Mouse (Mus musculus) liver, adult 2 months (tissue): Measurements from ENCODE around the gene Hic2. TPM values are rescaled to one million over a fixed set of nuclear protein-coding genes. Genes with fewer than 3 reads are reported as not detected.

Experiments
- DNase-seq: peaks from one replicate; pipeline ENCODE4 v3.0.0-alpha.2; 2011; ENCODE audit warnings: low read depth, low spot score; ENCODE audit errors: extremely low read depth
- H3K27ac ChIP-seq: fragments of 200-500 bp; replicated peaks from 2 replicates; pipeline ENCODE4 v1.5.1; 2012; ENCODE audit warnings: low read depth, mild to moderate bottlenecking, control low read depth, inconsistent platforms, low read length; ENCODE audit not compliant: insufficient read depth
- H3K27me3 ChIP-seq: fragments of 200-500 bp; 2 replicates; pipeline ENCODE4 v1.6.1; 2012; ENCODE audit warnings: mild to moderate bottlenecking, moderate library complexity, low read length, inconsistent platforms; ENCODE audit not compliant: control insufficient read depth, insufficient read depth
- H3K36me3 ChIP-seq: fragments of 200-500 bp; 2 replicates; pipeline ENCODE4 v1.6.1; 2012; ENCODE audit warnings: low read length, inconsistent platforms; ENCODE audit not compliant: control insufficient read depth, insufficient read depth
- H3K4me1 ChIP-seq: fragments of 200-500 bp; 2 replicates; pipeline ENCODE4 v1.6.1; 2011; ENCODE audit warnings: low read length; ENCODE audit not compliant: control insufficient read depth, insufficient read depth
- H3K4me3 ChIP-seq: fragments of 200-500 bp; 2 replicates; pipeline ENCODE4 v1.5.1; 2011; ENCODE audit warnings: low read depth, mild to moderate bottlenecking, control low read depth, low read length, moderate library complexity; ENCODE audit not compliant: insufficient read depth
- H3K79me2 ChIP-seq: fragments of 200-500 bp; 2 replicates; pipeline ENCODE4 v1.6.1; 2012; ENCODE audit warnings: inconsistent platforms, mild to moderate bottlenecking, low read length, moderate library complexity; ENCODE audit not compliant: control insufficient read depth, insufficient read depth
- H3K9ac ChIP-seq: fragments of 200-500 bp; 2 replicates; pipeline ENCODE4 v1.6.1; 2012; ENCODE audit warnings: low read depth, mild to moderate bottlenecking, control low read depth, inconsistent platforms, low read length
- CTCF ChIP-seq: fragments of 200-500 bp; IDR thresholded peaks from 2 replicates; pipeline ENCODE4 v1.5.1; 2011; ENCODE audit warnings: low read depth, low read length, control low read depth
- POLR2A ChIP-seq: fragments of 200-500 bp; IDR thresholded peaks from 2 replicates; pipeline ENCODE4 v1.6.1; 2011; ENCODE audit warnings: low read length, control low read depth; ENCODE audit not compliant: insufficient read depth; ENCODE audit errors: extremely low read depth
- WGBS: fragments of 180-500 bp; shearing (Covaris S2); methylation state at CpG from one replicate; pipeline ENCODE4 v1.1.7; 2018; 5-methylcytosine and 5-hydroxymethylcytosine counted together
- polyA plus RNA-seq: library from polyadenylated mRNA; depleted of rRNA; stranded (reverse); fragments of >200 nt; gene quantifications from 2 replicates; pipeline ENCODE4 v1.2.3, GENCODE M21; 2012; rRNA removed
- total RNA-seq: library from RNA; depleted of rRNA; stranded (reverse); fragments of >200 nt; gene quantifications from 2 replicates; pipeline ENCODE4 v1.2.3, GENCODE M21; 2014; rRNA removed

Hic2 gene
- total RNA-seq (0.83 and 1.2 TPM in 2 replicates), polyA plus RNA-seq (0.87 and 1.1 TPM in 2 replicates)

- H3K4me3 ChIP-seq = peak within 1 kb of the TSS; percentile 88
- H3K9ac ChIP-seq = peak within 1 kb of the TSS; percentile 96
- H3K36me3 ChIP-seq = no peaks in the 10 kb centered on the region
- TF ChIP-seq CTCF (no peak), POLR2A (0 out of 2 replicates have a peak, but pooled peaks have one; percentile 57)
- peak; percentile 81 for DNase-seq
- H3K4me1 ChIP-seq = peaks cover 15% of the 10 kb centered on the region
- 3% methylated on average over 59 of the region's 59 CpGs for WGBS
- H3K27ac ChIP-seq = peak within 1 kb of the TSS; percentile 72
- peaks cover 13% of the 10 kb centered on the region for H3K79me2 ChIP-seq
- no peaks in the 10 kb centered on the region for H3K27me3 ChIP-seq
These were observed at the start of gene Hic2 for GRCm38 (mm10) chr16:17232794-17233701. Hic2 (plus strand) TSS chr16:17233572.

DNA sequence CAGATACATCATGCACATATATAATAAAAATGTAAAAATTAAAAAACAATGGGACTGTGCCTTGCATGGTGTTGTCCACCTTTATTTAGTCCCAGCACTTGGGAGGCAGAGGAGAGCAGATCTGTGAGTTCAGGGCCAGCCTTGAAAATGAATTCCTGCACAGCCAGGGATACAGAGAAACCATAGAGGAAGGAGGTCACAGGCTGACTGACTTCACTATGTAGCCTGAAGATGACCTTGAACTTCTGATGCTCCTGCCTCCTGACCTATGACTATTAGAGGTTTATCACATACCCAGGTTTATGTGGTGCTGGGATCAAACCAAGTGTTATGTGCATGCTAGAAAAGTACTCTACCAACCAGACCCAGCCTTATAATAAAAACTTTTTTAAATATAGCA is 47.9 kb upstream of the Hic2 start:
- Histone ChIP-seq H3K27me3 (no peaks in the 10 kb centered on the region), H3K9ac (no peak overlapping the region), H3K27ac (no peak overlapping the region), H3K79me2 (peaks cover 28% of the 10 kb centered on the region), H3K36me3 (no peaks in the 10 kb centered on the region), H3K4me1 (peaks cover 14% of the 10 kb centered on the region; the same call in 1 of the 2 replicates), H3K4me3 (no peak overlapping the region)
- TF ChIP-seq CTCF = no peak
- TF ChIP-seq POLR2A = no peak
- peak; percentile 40 for DNase-seq

- Histone ChIP-seq H3K9ac (no peak overlapping the region), H3K27me3 (no peaks in the 10 kb centered on the region), H3K4me3 (no peak overlapping the region), H3K79me2 (peaks cover 44% of the 10 kb centered on the region), H3K27ac (no peak overlapping the region), H3K4me1 (peaks cover 3% of the 10 kb centered on the region), H3K36me3 (no peaks in the 10 kb centered on the region)
- WGBS = 80% methylated on average over 4 of the region's 4 CpGs
- no peak for DNase-seq
- TF ChIP-seq POLR2A (no peak), CTCF (no peak)
These were observed 39.5 kb upstream of the Hic2 start for GRCm38 (mm10) chr16:17193823-17194222.

DNA sequence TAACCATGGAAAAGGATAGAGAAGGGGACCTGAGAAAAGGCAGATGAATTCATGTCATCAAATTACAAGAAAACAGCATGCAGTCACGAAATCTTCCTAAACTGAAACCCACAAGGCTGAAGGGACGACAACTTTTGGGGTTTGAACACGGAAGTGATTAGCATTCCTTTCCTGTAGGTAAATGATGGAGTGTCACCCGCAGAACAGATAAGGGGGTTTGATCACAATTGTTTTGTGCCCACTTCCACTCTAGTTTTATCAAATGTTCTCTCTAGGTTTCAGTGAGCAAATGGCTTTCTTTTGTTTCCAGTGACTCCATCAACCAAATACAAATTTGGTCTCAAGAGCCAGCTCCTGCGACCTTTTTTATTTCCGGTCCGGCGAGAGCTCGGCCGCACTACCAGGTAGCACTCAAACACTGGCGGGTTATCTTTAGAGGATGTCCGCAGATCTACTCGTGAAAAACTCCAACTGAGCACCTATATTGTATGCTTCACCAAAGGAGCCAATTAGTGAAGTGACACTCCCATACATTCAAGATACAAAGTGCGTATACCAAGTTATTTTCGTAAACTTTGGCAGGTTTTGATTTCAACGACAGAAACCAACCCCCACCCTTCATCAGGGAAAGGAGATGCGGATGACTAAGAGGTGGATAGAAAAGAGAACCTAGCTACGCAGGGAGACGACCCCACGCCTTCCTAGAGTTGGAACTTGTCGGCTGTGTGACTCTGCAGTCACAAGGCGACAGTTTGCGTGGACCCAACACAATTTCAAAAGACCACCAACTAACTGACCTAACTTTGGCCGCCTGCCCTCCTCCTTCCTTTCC is 33.0 kb upstream of the Hic2 start:
- Histone ChIP-seq H3K27me3 (no peaks in the 10 kb centered on the region), H3K4me3 (peak overlapping the region; percentile 88), H3K4me1 (peaks cover 7% of the 10 kb centered on the region), H3K27ac (peak overlapping the region; percentile 54), H3K36me3 (no peaks in the 10 kb centered on the region), H3K9ac (peak overlapping the region; percentile 96), H3K79me2 (peaks cover 29% of the 10 kb centered on the region; the same call in 1 of the 2 replicates)
- TF ChIP-seq CTCF = no peak
- no peak for TF ChIP-seq POLR2A
- WGBS = 2% methylated on average over 24 of the region's 24 CpGs
- no peak for DNase-seq

DNA sequence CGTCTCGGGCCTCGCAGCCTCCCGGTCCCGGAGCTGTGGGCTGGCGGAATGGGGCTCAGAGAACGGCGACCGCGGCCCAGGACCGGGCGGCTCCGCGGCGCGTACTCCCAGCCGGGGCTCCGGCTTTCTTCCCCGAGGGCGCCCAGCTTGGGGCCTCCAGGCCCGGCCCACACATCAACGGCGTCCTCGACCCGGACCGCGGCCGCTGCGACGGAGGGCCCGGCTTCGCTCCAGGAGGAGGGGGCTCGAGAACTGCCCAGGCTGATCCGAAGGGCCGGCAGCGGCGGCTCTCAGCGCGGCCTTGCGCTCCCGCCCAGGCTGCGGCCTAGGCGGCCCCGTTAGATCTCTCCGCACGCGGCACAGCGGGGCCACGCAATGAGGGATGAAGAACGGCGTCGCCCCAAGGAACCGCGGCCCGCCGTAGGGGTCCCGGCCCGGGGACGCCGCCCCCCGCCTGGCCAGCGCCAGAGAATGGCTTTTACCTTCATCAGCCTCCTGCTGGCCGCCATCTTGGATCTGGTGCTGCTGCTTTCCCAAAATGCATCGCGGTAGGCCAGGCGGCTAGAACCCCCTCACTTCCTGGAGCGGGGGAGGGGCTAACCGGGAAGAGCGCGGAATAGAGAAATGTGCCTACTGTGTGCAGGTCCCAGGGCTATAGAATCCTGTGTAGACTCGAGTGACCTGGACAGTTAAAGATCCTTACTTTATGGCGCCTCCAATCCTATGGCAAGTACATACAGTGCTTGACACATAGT is 32.2 kb upstream of the Hic2 start:
- DNase-seq = peak; percentile 70
- under 1% methylated on average over 72 of the region's 72 CpGs for WGBS

More for the DNA sequence above, 32.2 kb upstream of the Hic2 start:
- H3K27ac ChIP-seq = peak overlapping the region; percentile 54
- TF ChIP-seq CTCF = no peak
- TF ChIP-seq POLR2A = no peak
- H3K4me3 ChIP-seq = peak overlapping the region; percentile 88
- peaks cover 27% of the 10 kb centered on the region; the same call in 1 of the 2 replicates for H3K79me2 ChIP-seq
- H3K9ac ChIP-seq = peak overlapping the region; percentile 96
- H3K27me3 ChIP-seq = no peaks in the 10 kb centered on the region
- H3K36me3 ChIP-seq = no peaks in the 10 kb centered on the region
- H3K4me1 ChIP-seq = peaks cover 7% of the 10 kb centered on the region
